Mouse (Mus musculus) heart, adult 2 months (tissue): ENCODE data around the gene Clstn3. TPM values are rescaled to one million over a fixed set of nuclear protein-coding genes. Genes with fewer than 3 reads are reported as not detected.
"Not testable (repeated sequence)": the region's sequence is repeated elsewhere in the genome, so short reads cannot be mapped to it uniquely, and the experiment has no call there.

Experiments used
- DNase-seq, 2 experiments: peaks; one replicate each; pipeline ENCODE4 v3.0.0; 2021
- H3K27ac ChIP-seq: fragments of 200-600 bp; 2 replicates; pipeline ENCODE4 v1.8.1; 2022
- H3K27me3 ChIP-seq: fragments of 200-500 bp; 2 replicates; pipeline ENCODE4 v1.6.1; 2012; ENCODE audit warnings: mild to moderate bottlenecking, low read length, inconsistent platforms, mixed read lengths; ENCODE audit not compliant: control insufficient read depth, insufficient read depth
- H3K36me3 ChIP-seq: fragments of 200-500 bp; 2 replicates; pipeline ENCODE4 v1.6.1; 2012; ENCODE audit warnings: low read length, inconsistent platforms; ENCODE audit not compliant: control insufficient read depth, insufficient read depth
- H3K4me1 ChIP-seq: fragments of 200-500 bp; 2 replicates; pipeline ENCODE4 v1.6.1; 2011; ENCODE audit warnings: low read length; ENCODE audit not compliant: control insufficient read depth, insufficient read depth
- H3K4me3 ChIP-seq: fragments of 200-600 bp; 2 replicates; pipeline ENCODE4 v1.8.1; 2022
- H3K79me2 ChIP-seq: fragments of 200-500 bp; replicated peaks from 2 replicates; pipeline ENCODE4 v1.6.1; 2012; ENCODE audit warnings: mild to moderate bottlenecking, inconsistent platforms, low read length, moderate library complexity, mixed read lengths; ENCODE audit not compliant: control insufficient read depth, insufficient read depth
- H3K9ac ChIP-seq: fragments of 200-500 bp; 2 replicates; pipeline ENCODE4 v1.6.1; 2012; ENCODE audit warnings: low read depth, mild to moderate bottlenecking, control low read depth, inconsistent platforms, low read length, mixed read lengths
- CTCF ChIP-seq: fragments of 200-600 bp; IDR thresholded peaks from 2 replicates; pipeline ENCODE4 v1.8.1; 2022; ENCODE audit warnings: antibody characterized with exemption, mild to moderate bottlenecking, moderate library complexity
- EP300 ChIP-seq: fragments of 200-500 bp; IDR thresholded peaks from 2 replicates; pipeline ENCODE4 v1.6.1; 2011; ENCODE audit warnings: low read depth, low read length, control low read depth; ENCODE audit not compliant: insufficient read depth
- POLR2A ChIP-seq: fragments of 200-500 bp; IDR thresholded peaks from 2 replicates; pipeline ENCODE4 v1.6.1; 2011; ENCODE audit warnings: mild to moderate bottlenecking, low read depth, low read length, control low read depth; ENCODE audit not compliant: insufficient read depth
- WGBS: fragments of 180-500 bp; shearing (Covaris S2); methylation state at CpG from one replicate; pipeline ENCODE4 v1.1.7; 2018; 5-methylcytosine and 5-hydroxymethylcytosine counted together
- intact Hi-C: fragments of 180-260 bp; cut with DNase I; formaldehyde crosslinking; loops from one replicate; pipeline ENCODE4 v1.15.1; 2025
- polyA plus RNA-seq: library from polyadenylated mRNA; depleted of rRNA; stranded (reverse); fragments of >200 nt; gene quantifications from 2 replicates; pipeline ENCODE4 v1.2.3, GENCODE M21; 2012
- total RNA-seq, 2 experiments: library from RNA; stranded (reverse); gene quantifications; 2 replicates each; pipeline ENCODE4 v1.2.3; 2021

The Clstn3 gene
- total and polyA plus RNA-seq, 3 experiments: 1.4 to 11.8 (median 1.9) TPM

DNA sequence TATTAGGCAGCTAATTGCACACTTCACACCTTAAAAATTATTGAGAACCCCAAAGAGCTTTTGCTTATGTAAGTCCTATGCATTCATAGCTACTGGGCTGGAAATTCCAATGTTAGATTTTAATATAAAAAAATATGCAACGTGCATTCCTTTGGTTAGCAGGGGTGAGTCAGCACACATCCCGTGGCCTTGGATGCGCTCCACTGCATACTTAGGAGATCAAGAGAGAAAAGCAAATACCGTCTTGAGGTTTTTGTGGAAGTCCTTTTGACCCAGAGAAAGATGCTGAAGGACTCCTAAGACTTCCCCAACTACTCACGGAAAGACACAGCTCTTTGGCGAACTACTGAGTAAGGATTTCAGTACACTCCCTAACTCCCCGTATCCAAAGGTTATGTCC is 20.3 kb upstream of the Clstn3 start:
- TF ChIP-seq EP300 (no peak), POLR2A (no peak), CTCF (no peak)
- no peak overlapping the region for H3K4me3 ChIP-seq
- DNase-seq: no peak
- no peak overlapping the region for H3K27ac ChIP-seq
- H3K79me2 ChIP-seq: no peaks in the 10 kb centered on the region
- WGBS: 77% methylated on average over 7 of the region's 7 CpGs
- intact Hi-C loops: no loop called here
- no peak overlapping the region for H3K9ac ChIP-seq
- no peaks in the 10 kb centered on the region for H3K36me3 ChIP-seq
- H3K27me3 ChIP-seq: no peaks in the 10 kb centered on the region
- no peaks in the 10 kb centered on the region for H3K4me1 ChIP-seq

DNA sequence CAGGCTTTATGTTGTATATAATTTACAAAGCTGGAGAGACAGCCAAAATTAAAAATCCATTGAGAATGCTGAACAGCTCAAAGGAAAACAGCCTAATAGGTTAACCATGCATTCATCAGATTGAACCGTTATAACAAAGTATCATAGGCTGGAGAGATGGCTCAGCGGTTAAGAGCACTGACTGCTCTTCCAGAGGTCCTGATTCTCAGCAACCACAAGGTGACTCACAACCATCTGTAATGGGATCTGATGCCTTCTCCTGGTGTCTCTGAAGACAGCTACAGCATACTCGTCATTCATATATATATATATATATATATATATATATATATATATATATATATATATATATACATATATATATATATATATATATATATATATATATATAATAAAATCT is 19.2 kb upstream of the Clstn3 start:
- not testable (repeated sequence) for H3K4me1 ChIP-seq

DNA sequence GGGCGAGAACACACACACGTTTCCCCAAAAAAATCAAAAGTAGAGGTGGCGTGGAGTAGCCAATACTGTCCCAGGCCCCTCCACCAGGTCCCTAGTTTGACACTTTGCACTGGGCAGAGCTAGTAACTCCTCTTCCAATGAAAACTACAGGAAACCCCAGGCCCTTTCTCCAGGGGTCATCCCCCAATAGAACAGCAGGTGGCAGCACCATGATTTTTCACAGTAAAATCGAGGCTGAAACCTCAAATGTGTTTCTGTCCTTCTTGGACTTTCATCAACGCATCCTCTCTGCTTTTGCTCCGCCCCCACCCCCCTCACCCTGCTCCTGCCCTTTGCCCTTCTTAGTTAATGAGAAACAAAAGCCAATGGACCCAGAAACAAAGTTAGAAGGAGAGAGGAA is 17.0 kb upstream of the Clstn3 start:
- peaks cover 4% of the 10 kb centered on the region for H3K4me1 ChIP-seq
- no peaks in the 10 kb centered on the region for H3K27me3 ChIP-seq
- H3K36me3 ChIP-seq: no peaks in the 10 kb centered on the region
- no peak overlapping the region for H3K9ac ChIP-seq
- TF ChIP-seq CTCF (peak; percentile 80), EP300 (no peak)
- no peak overlapping the region for H3K27ac ChIP-seq
- peak; percentile 26 to 67 for DNase-seq
- no peak overlapping the region for H3K4me3 ChIP-seq
- WGBS: 29% methylated on average over 6 of the region's 6 CpGs
- H3K79me2 ChIP-seq: no peaks in the 10 kb centered on the region
- intact Hi-C loops: no loop called here

More for the DNA sequence above, 19.2 kb upstream of the Clstn3 start:
- H3K9ac ChIP-seq, H3K79me2 ChIP-seq, DNase-seq, H3K27me3 ChIP-seq, H3K36me3 ChIP-seq, intact Hi-C loops, H3K27ac ChIP-seq, H3K4me3 ChIP-seq: not testable (repeated sequence)
- WGBS: 66% methylated on average over 3 of the region's 3 CpGs

DNA sequence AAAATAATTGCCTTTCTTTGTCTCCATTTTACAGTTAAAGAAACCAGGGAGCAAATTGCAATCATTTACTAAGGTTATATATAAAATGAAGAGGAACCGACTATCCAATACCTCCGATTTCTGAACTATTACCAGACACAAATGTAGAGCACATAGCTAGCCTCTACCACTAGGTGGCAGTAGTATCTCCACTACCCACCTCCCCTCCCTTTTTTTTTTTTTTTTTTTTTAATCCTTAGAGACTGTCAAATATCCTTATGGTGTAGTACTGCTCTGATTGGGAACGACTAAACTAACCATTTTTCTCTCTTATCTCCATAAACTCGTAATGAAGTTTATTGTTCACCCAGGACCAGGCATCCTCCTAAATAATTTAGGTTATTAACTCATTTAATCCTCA is 15.7 kb upstream of the Clstn3 start:
- Histone ChIP-seq H3K9ac (no peak overlapping the region), H3K27ac (no peak overlapping the region), H3K4me1 (peaks cover 4% of the 10 kb centered on the region), H3K36me3 (no peaks in the 10 kb centered on the region), H3K27me3 (no peaks in the 10 kb centered on the region), H3K79me2 (no peaks in the 10 kb centered on the region), H3K4me3 (no peak overlapping the region)
- TF ChIP-seq EP300 (no peak), CTCF (peak; percentile 83)
- intact Hi-C loops: no loop called here
- no peak for DNase-seq
- 52% methylated on average over 4 of the region's 4 CpGs for WGBS

DNA sequence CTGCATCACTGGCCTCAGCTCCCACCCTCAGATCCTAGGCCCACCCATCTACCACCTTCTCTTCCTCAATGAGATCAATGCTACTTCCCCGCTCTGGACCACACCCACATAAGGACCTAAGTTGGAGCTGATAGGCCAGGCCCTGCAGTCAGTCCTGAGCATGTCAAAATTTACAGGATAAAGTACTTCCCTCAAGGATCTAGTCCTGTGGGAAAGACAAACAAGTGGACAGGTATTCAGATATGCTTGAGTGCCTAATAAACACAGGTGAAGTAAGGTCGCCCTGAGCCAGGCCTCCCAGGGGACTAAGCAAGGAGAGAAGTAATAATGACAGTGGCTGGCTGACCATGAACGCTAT is 15.0 kb upstream of the Clstn3 start:
- Histone ChIP-seq H3K27me3 (no peaks in the 10 kb centered on the region), H3K9ac (no peak overlapping the region), H3K36me3 (no peaks in the 10 kb centered on the region), H3K27ac (no peak overlapping the region), H3K4me3 (no peak overlapping the region), H3K4me1 (peaks cover 4% of the 10 kb centered on the region), H3K79me2 (no peaks in the 10 kb centered on the region)
- intact Hi-C loops: no loop called here
- WGBS: 97% methylated on average over 3 of the region's 3 CpGs
- TF ChIP-seq POLR2A: no peak
- no peak for TF ChIP-seq CTCF
- no peak for TF ChIP-seq EP300
- DNase-seq: no peak

DNA sequence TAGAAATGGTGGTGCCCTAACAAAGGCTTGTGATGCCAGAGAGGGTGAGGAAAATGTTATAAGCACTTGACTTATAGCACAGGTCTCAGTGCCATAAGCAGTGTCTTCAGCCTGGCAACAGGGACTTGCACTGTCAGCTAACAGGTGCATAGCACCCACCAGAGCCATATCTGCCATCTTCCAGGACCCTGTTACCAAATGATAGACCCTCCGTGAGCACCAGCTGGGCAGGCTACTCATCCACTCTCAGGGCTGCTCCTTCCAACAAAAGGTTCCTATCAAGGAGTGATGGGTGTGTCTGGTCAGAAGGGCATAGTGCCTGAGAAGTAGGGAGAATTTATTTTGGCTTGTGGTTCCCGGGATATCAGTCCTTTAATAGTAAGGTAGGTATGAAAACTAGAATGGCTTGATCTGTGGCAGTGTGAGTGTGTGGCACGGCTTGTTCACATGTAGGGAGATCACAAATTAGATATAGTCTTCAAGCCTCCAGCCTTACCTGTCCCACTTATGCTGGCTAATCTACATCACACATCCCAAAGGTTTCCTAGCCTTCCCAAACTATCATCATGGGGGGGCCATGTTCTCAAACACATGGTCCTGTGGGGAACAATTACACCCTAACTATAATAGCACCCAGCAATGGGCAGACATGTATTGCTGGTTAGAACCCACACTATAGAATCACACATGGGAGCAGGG is 14.4 kb upstream of the Clstn3 start:
- H3K9ac ChIP-seq: no peak overlapping the region
- TF ChIP-seq CTCF (no peak), POLR2A (no peak), EP300 (no peak)
- no peaks in the 10 kb centered on the region for H3K27me3 ChIP-seq
- WGBS: 82% methylated on average over 3 of the region's 3 CpGs
- no peaks in the 10 kb centered on the region for H3K36me3 ChIP-seq
- H3K27ac ChIP-seq: no peak overlapping the region
- peaks cover 4% of the 10 kb centered on the region for H3K4me1 ChIP-seq
- no peak for DNase-seq
- H3K79me2 ChIP-seq: no peaks in the 10 kb centered on the region
- no peak overlapping the region for H3K4me3 ChIP-seq
- intact Hi-C loops: no loop called here
